In the genomic region with DNA sequence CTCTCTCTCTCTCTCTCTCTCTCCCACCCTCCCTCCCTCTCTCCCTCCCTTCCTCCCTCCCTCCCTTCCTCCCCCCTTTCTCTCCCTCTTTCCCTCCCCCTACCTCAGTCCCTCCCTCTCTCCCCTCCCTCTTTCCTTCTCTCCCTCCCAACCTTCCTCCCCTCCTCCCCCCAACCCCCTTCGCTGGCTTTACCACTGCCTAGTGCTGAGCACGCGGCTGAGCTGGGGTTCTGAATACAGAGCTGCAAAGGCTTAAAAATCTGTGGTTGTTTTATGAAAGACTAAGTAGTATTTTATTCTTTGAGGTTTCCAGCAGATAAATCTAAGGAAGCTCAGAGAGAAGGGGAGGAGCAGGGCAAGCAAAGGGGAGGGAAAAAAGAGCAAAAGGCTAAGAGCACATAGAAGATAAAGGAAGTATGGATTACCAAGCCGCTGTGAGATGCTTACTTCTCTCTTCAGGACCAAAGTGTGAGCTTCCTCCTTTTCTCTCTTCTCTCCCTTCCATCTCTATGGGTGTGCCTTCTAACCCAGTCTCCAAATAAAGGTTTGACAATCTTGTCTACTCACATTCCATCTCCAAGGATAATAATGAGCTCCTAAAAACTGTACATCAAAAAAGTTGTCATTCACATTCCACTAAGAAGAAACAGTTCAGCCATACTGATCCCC, we compare ENCODE assay signal across 8 mouse cellular contexts. TPM values are rescaled to one million over a fixed set of nuclear protein-coding genes. Genes with fewer than 3 reads are reported as not detected.
DNase-seq lines count a peak whose midpoint lies in the region; ATAC-seq and TF ChIP-seq lines count a peak whose summit lies in the region.

A gene (minus strand): TSS at position 619 of the 669 bp plus-strand sequence.

- no peak within 1 kb of the TSS for H3K27ac ChIP-seq in layer of hippocampus, adult 2 months
- no peak within 1 kb of the TSS for H3K27ac ChIP-seq in embryonic facial prominence, embryonic 14.5 days (replicated peaks; ENCODE audit: low read depth, low read length)
- no peak within 1 kb of the TSS for H3K27ac ChIP-seq in neural tube, embryonic 12.5 days

- WGBS in embryonic facial prominence, embryonic 14.5 days: 9% methylated on average over 4 of the region's 4 CpGs
- 29% methylated on average over 3 of the region's 4 CpGs for WGBS in neural tube, embryonic 12.5 days

- no peak for TF ChIP-seq CTCF in layer of hippocampus, adult 2 months (conservative IDR thresholded peaks at IDR 0.05)

- peak within 1 kb of the TSS; percentile 56 for H3K4me2 ChIP-seq in embryonic facial prominence, embryonic 14.5 days (ENCODE audit: low read depth, low read length)
- peak within 1 kb of the TSS; percentile 57 for H3K4me2 ChIP-seq in neural tube, embryonic 12.5 days (replicated peaks)

- peaks cover 5% of the 10 kb centered on the region for H3K27me3 ChIP-seq in embryonic facial prominence, embryonic 14.5 days (replicated peaks; ENCODE audit: control insufficient read depth, insufficient read depth, low read length)
- H3K27me3 ChIP-seq in neural tube, embryonic 12.5 days (replicated peaks): no peaks in the 10 kb centered on the region

- ATAC-seq in embryonic facial prominence, embryonic 14.5 days (ENCODE audit: low read depth): no peak
- peak; percentile 92 for ATAC-seq in neural tube, embryonic 12.5 days (ENCODE audit: low FRiP score, low read depth)

- DNase-seq in layer of hippocampus, adult 2 months (ENCODE audit: low spot score in 2 of 2): no peak
- no peak for DNase-seq in layer of hippocampus, adult 11-12 months (ENCODE audit: low spot score)
- peak; percentile 18 for DNase-seq in embryonic facial prominence, embryonic 14.5 days (ENCODE audit: low spot score)
- DNase-seq in layer of hippocampus, postnatal 14 days (ENCODE audit: low spot score in 2 of 2): no peak
- no peak for DNase-seq in spleen, postnatal 14 days (ENCODE audit: low spot score in 2 of 2)
- no peak for DNase-seq in lung, postnatal 4 days
- DNase-seq in natural killer cell, adult 2 months (ENCODE audit: low spot score in 2 of 2): no peak

- H3K4me3 ChIP-seq in layer of hippocampus, adult 2 months: peak within 1 kb of the TSS; percentile 38
- H3K4me3 ChIP-seq in embryonic facial prominence, embryonic 14.5 days (ENCODE audit: low read depth, low read length): peak within 1 kb of the TSS; percentile 36
- peak within 1 kb of the TSS; percentile 34 for H3K4me3 ChIP-seq in neural tube, embryonic 12.5 days

- no peaks in the 10 kb centered on the region for H3K9me3 ChIP-seq in embryonic facial prominence, embryonic 14.5 days (ENCODE audit: control insufficient read depth, low read length)
- H3K9me3 ChIP-seq in neural tube, embryonic 12.5 days: no peaks in the 10 kb centered on the region

- peak within 1 kb of the TSS; percentile 49 for H3K9ac ChIP-seq in embryonic facial prominence, embryonic 14.5 days (ENCODE audit: low read depth, low read length)
- peak within 1 kb of the TSS; percentile 44; the same call in 1 of the 2 replicates for H3K9ac ChIP-seq in neural tube, embryonic 12.5 days

- H3K4me1 ChIP-seq in embryonic facial prominence, embryonic 14.5 days (ENCODE audit: control insufficient read depth, insufficient read depth, low read length): no peaks in the 10 kb centered on the region
- no peaks in the 10 kb centered on the region for H3K4me1 ChIP-seq in neural tube, embryonic 12.5 days

- H3K36me3 ChIP-seq in embryonic facial prominence, embryonic 14.5 days (ENCODE audit: control insufficient read depth, insufficient read depth, low read length): no peaks in the 10 kb centered on the region
- no peaks in the 10 kb centered on the region for H3K36me3 ChIP-seq in neural tube, embryonic 12.5 days

RNA-seq across cellular contexts. Expression of the gene that starts here (rescaled TPM):
- total RNA-seq in layer of hippocampus, adult 2 months (2021): 10 to 100 TPM; 35.6 to 39.6 TPM
- 2.0 and 2.4 TPM in 2 replicates for polyA plus RNA-seq in embryonic facial prominence, embryonic 14.5 days (2014; fragmentation: Nextera tagmentation; extraction: Ambion mirVana)
- 10 to 100 TPM; 26.5 to 35.4 TPM for total RNA-seq in layer of hippocampus, postnatal 14 days (2021)
- polyA plus RNA-seq in neural tube, embryonic 12.5 days (2016; fragmentation: Nextera tagmentation; extraction: Ambion mirVana): 5.4 and 6.5 TPM in 2 replicates
